Mouse (Mus musculus) heart, postnatal 0 days (tissue): ENCODE measurements at regions not wholly inside any gene's neighbourhood (a gene's known extent, or its start where the extent isn't known, plus 50 kb on each side); places are given as distances from the start of the nearest gene placed in this dataset.

ENCODE experiments used
- ATAC-seq: fragments of 200-750 bp; cut with Nextera tagmentation; 2 replicates; pipeline ENCODE4 v1.8.0; 2017; ENCODE audit warnings: low read depth, moderate number of reproducible peaks, moderate library complexity; ENCODE audit not compliant: insufficient read depth
- DNase-seq: peaks from one replicate; pipeline ENCODE4 v3.0.0-alpha.2; 2016; ENCODE audit warnings: low spot score
- H3K27ac ChIP-seq: fragments of 300-500 bp; sonication (generic); 2 replicates; pipeline ENCODE4 v1.5.1; 2014; ENCODE audit warnings: low read depth, mild to moderate bottlenecking
- H3K27me3 ChIP-seq: fragments of 300-500 bp; sonication (generic); 2 replicates; pipeline ENCODE4 v1.6.1; 2014; ENCODE audit warnings: low read length, mixed read lengths; ENCODE audit not compliant: control insufficient read depth, insufficient read depth
- H3K36me3 ChIP-seq: fragments of 300-500 bp; sonication (generic); replicated peaks from 2 replicates; pipeline ENCODE4 v1.6.1; 2014; ENCODE audit warnings: low read length, mixed read lengths; ENCODE audit not compliant: control insufficient read depth, insufficient read depth
- H3K4me1 ChIP-seq: fragments of 300-500 bp; sonication (generic); 2 replicates; pipeline ENCODE4 v1.6.1; 2014; ENCODE audit warnings: antibody characterized with exemption; ENCODE audit not compliant: control insufficient read depth, insufficient read depth
- H3K4me2 ChIP-seq: fragments of 300-500 bp; sonication (generic); 2 replicates; pipeline ENCODE4 v1.6.1; 2014; ENCODE audit warnings: low read depth, mild to moderate bottlenecking, low read length, moderate library complexity
- H3K4me3 ChIP-seq: fragments of 300-500 bp; sonication (generic); 2 replicates; pipeline ENCODE4 v1.5.1; 2014; ENCODE audit warnings: low read depth, low read length
- H3K9ac ChIP-seq: fragments of 300-500 bp; sonication (generic); replicated peaks from 2 replicates; pipeline ENCODE4 v1.6.1; 2014; ENCODE audit warnings: low read depth, low read length, mixed read lengths
- H3K9me3 ChIP-seq: fragments of 300-500 bp; sonication (generic); replicated peaks from 2 replicates; pipeline ENCODE4 v1.6.1; 2016; ENCODE audit warnings: low read length; ENCODE audit not compliant: control insufficient read depth
- CTCF ChIP-seq: IDR thresholded peaks from 2 replicates; pipeline ENCODE4 v1.5.1; 2016; ENCODE audit warnings: antibody characterized with exemption, control low read depth, low read depth
- EP300 ChIP-seq: IDR thresholded peaks from 2 replicates; pipeline ENCODE4 v1.6.1; 2016; ENCODE audit warnings: antibody characterized with exemption, low read depth
- WGBS: fragments of 180-500 bp; shearing (Covaris S2); extraction: QIAGEN DNeasy Blood & Tissue Kit; methylation state at CpG from one replicate; pipeline ENCODE4 v1.1.7; 2014; 5-methylcytosine and 5-hydroxymethylcytosine counted together

- no peak for ATAC-seq
- H3K27ac ChIP-seq, result no peak overlapping the region
- no peak for TF ChIP-seq EP300
- no peak for TF ChIP-seq CTCF
- H3K4me3 ChIP-seq, result no peak overlapping the region
- H3K27me3 ChIP-seq, result no peaks in the 10 kb centered on the region
- H3K9me3 ChIP-seq, result no peaks in the 10 kb centered on the region
- WGBS, result 63% methylated on average over 1 of the region's 1 CpGs
- no peak overlapping the region for H3K9ac ChIP-seq
- no peak for DNase-seq
- no peaks in the 10 kb centered on the region for H3K36me3 ChIP-seq
- H3K4me2 ChIP-seq, result no peak overlapping the region
- no peaks in the 10 kb centered on the region for H3K4me1 ChIP-seq
Observed at GRCm38 (mm10) chr14:106924026-106924425, 818.0 kb downstream of the Trim52 start.

GRCm38 (mm10) chr14:106924443-106924842 is 818.4 kb downstream of the Trim52 start:
- H3K4me1 ChIP-seq, result no peaks in the 10 kb centered on the region
- no peaks in the 10 kb centered on the region for H3K36me3 ChIP-seq
- H3K27me3 ChIP-seq, result no peaks in the 10 kb centered on the region
- ATAC-seq (no peak), DNase-seq (no peak)
- H3K4me3 ChIP-seq, result no peak overlapping the region
- WGBS, result 64% methylated on average over 3 of the region's 3 CpGs
- H3K4me2 ChIP-seq, result no peak overlapping the region
- H3K9ac ChIP-seq, result no peak overlapping the region
- H3K9me3 ChIP-seq, result no peaks in the 10 kb centered on the region
- H3K27ac ChIP-seq, result no peak overlapping the region
- TF ChIP-seq EP300 (no peak), CTCF (no peak)

GRCm38 (mm10) chr14:106945261-106945660 is 839.3 kb downstream of the Trim52 start:
- Histone ChIP-seq H3K9ac (no peak overlapping the region), H3K27ac (no peak overlapping the region), H3K4me2 (no peak overlapping the region), H3K27me3 (no peaks in the 10 kb centered on the region), H3K9me3 (no peaks in the 10 kb centered on the region), H3K4me3 (no peak overlapping the region), H3K4me1 (no peaks in the 10 kb centered on the region), H3K36me3 (no peaks in the 10 kb centered on the region)
- TF ChIP-seq CTCF (no peak), EP300 (no peak)
- ATAC-seq, result no peak
- 57% methylated on average over 1 of the region's 1 CpGs for WGBS
- peak; percentile 20 for DNase-seq

- no peak overlapping the region for H3K27ac ChIP-seq
- H3K9me3 ChIP-seq, result no peaks in the 10 kb centered on the region
- DNase-seq (peak; percentile 11), ATAC-seq (no peak)
- H3K4me2 ChIP-seq, result no peak overlapping the region
- WGBS, result 27% methylated on average over 1 of the region's 1 CpGs
- no peak overlapping the region for H3K9ac ChIP-seq
- no peak for TF ChIP-seq EP300
- no peak for TF ChIP-seq CTCF
- H3K4me1 ChIP-seq, result no peaks in the 10 kb centered on the region
- no peak overlapping the region for H3K4me3 ChIP-seq
- no peaks in the 10 kb centered on the region for H3K36me3 ChIP-seq
- H3K27me3 ChIP-seq, result no peaks in the 10 kb centered on the region
Observed at GRCm38 (mm10) chr14:106977958-106978357, 872.0 kb downstream of the Trim52 start.

GRCm38 (mm10) chr14:106980752-106981151 is 874.8 kb downstream of the Trim52 start:
- H3K9ac ChIP-seq, result no peak overlapping the region
- no peaks in the 10 kb centered on the region for H3K4me1 ChIP-seq
- H3K9me3 ChIP-seq, result no peaks in the 10 kb centered on the region
- ATAC-seq (no peak), DNase-seq (no peak)
- H3K27ac ChIP-seq, result no peak overlapping the region
- no peaks in the 10 kb centered on the region for H3K36me3 ChIP-seq
- H3K27me3 ChIP-seq, result no peaks in the 10 kb centered on the region
- TF ChIP-seq EP300 (no peak), CTCF (no peak)
- H3K4me3 ChIP-seq, result no peak overlapping the region
- WGBS, result 68% methylated on average over 4 of the region's 4 CpGs
- H3K4me2 ChIP-seq, result no peak overlapping the region

GRCm38 (mm10) chr14:106997565-106998279 is 891.7 kb downstream of the Trim52 start:
- TF ChIP-seq CTCF, result no peak
- TF ChIP-seq EP300, result no peak
- H3K9ac ChIP-seq, result no peak overlapping the region
- no peak for ATAC-seq
- no peaks in the 10 kb centered on the region for H3K9me3 ChIP-seq
- 78% methylated on average over 4 of the region's 4 CpGs for WGBS
- H3K27ac ChIP-seq, result no peak overlapping the region
- no peaks in the 10 kb centered on the region for H3K27me3 ChIP-seq
- no peak overlapping the region for H3K4me3 ChIP-seq
- H3K4me1 ChIP-seq, result no peaks in the 10 kb centered on the region
- H3K36me3 ChIP-seq, result no peaks in the 10 kb centered on the region
- no peak overlapping the region for H3K4me2 ChIP-seq
- no peak for DNase-seq
